Mouse (Mus musculus): ENCODE data around the gene H2-K1.

The H2-K1 gene

GRCm38 (mm10) chr17:34000150-34000537 lies at the start of gene H2-K1:
TSS of gene H2-K1 (minus strand) at chr17:34000347.
- DNase-seq: peak; percentile 55 to 74

- no peak for DNase-seq
Observed at GRCm38 (mm10) chr17:34047404-34048050, 47.4 kb upstream of the H2-K1 start.

- no peak for DNase-seq
Observed at GRCm38 (mm10) chr17:34045941-34046340, 45.8 kb upstream of the H2-K1 start.

- DNase-seq: peak; percentile 21 to 55
Observed at GRCm38 (mm10) chr17:34039562-34040450, 39.7 kb upstream of the H2-K1 start.

GRCm38 (mm10) chr17:34038878-34039561 lies 38.9 kb upstream of the H2-K1 start, which contains the start of gene Col11a2:
TSS of gene Col11a2 (plus strand) at chr17:34039437.
- peak; percentile 26 to 49 for DNase-seq

- peak; percentile 45 to 68 for DNase-seq
Observed at GRCm38 (mm10) chr17:34038440-34038839, 38.3 kb upstream of the H2-K1 start.

- DNase-seq: peak; percentile 11 to 14
Observed at GRCm38 (mm10) chr17:34037241-34037640, 37.1 kb upstream of the H2-K1 start.

- peak in 1 of 2 experiments; percentile 27 for DNase-seq
Observed at GRCm38 (mm10) chr17:34036647-34037046, 36.5 kb upstream of the H2-K1 start.

- no peak for DNase-seq
Observed at GRCm38 (mm10) chr17:34035517-34035916, 35.4 kb upstream of the H2-K1 start.

GRCm38 (mm10) chr17:34034064-34034463 lies 33.9 kb upstream of the H2-K1 start:
- peak; percentile 66 to 77 for DNase-seq

GRCm38 (mm10) chr17:34033441-34033840 lies 33.3 kb upstream of the H2-K1 start:
- peak; percentile 18 to 40 for DNase-seq

- DNase-seq: peak; percentile 32 to 47
Observed at GRCm38 (mm10) chr17:34032806-34033205, 32.7 kb upstream of the H2-K1 start.

GRCm38 (mm10) chr17:34032174-34032632 lies 32.1 kb upstream of the H2-K1 start:
- DNase-seq: no peak

GRCm38 (mm10) chr17:34031465-34032173 lies 31.5 kb upstream of the H2-K1 start, which contains the start of the genes Slc39a7 and Rxrb:
TSS of gene Slc39a7 (minus strand) at chr17:34031682.
TSS of gene Rxrb (plus strand) at chr17:34031812.
- peak; percentile 99 for DNase-seq

GRCm38 (mm10) chr17:34030861-34031326 lies 30.7 kb upstream of the H2-K1 start:
- DNase-seq: peak in 1 of 2 experiments; percentile 70

GRCm38 (mm10) chr17:34029890-34030595 lies 29.9 kb upstream of the H2-K1 start:
- DNase-seq: no peak

- peak in 1 of 2 experiments; percentile 24 for DNase-seq
Observed at GRCm38 (mm10) chr17:34029150-34029889, 29.2 kb upstream of the H2-K1 start.

- DNase-seq: peak in 1 of 2 experiments; percentile 23
Observed at GRCm38 (mm10) chr17:34028501-34029149, 28.5 kb upstream of the H2-K1 start.

GRCm38 (mm10) chr17:34027656-34028223 lies 27.6 kb upstream of the H2-K1 start, which contains the start of gene H2-Ke6:
TSS of gene H2-Ke6 (minus strand) at chr17:34028060.
- peak; percentile 91 to 93 for DNase-seq
